Mouse (Mus musculus): Measurements from ENCODE around the gene Pde4d.

Gene Pde4d

DNA sequence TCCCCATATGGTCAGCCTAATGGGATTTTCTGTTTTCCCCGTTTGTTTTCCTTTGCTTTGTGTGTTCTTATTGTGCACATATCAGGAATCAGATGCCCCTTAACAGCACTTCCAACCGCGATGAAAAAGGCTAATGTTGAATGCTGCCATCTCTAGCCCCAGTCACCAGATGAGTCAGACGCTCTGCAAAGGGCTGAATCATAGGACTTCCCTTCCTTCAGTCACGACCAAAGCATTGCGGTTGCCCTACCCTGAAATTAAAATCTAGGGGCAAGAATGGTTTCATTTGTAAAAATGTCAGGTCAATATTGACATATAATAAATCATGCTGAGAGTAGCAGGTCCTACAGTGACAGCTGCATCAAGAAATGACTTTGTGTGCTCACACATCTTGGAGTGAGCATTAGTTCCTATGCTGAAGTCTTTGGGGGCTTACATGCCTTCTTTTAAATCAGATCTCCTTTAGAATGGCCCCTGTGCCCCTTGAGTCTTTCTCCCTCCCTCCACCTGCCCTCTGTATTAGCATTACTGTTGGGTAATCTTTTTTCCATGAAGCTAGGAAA lies 370.2 kb downstream of the Pde4d start:
- in situ Hi-C loops (cut with MboI, MseI) = no loop called here

DNA sequence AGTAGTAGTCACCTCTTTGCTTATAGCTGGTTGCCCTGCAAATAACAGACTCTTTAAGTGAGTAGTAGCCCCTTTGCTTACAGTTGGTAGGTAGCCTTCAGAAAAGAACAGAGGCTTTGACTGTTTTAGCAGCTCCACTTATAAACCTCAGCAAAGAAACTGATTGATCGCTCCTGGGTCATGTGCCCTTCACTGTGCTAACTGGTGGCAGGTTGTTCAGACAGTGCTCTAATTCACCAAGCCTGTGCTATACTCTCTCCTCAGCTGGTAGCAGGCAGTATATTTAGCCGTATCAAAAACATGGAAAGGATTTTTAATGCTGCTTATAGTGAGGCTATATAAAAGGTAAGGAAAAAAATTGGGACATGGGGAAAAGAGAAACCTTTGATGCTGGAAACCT lies 370.7 kb downstream of the Pde4d start:
- in situ Hi-C loops (cut with MboI, MseI) = no loop called here

DNA sequence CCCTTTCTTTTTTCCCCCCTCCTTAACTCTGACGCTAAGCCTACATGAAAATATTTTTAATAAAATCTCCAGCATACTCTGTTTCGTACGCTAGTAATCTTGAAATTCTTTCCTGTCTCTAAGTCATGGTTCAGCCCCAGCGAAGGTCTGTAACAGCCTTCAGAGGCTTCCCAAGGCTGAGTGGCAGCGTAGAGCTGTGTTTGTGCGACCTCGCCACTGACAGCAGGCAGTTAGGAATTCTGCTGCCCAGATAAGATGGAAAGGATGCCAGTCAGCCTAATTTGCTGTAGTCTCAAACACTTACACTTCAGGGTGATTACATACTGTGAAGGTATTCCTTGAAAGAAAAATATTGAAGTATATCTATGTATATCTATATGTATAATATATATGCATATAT lies 371.5 kb downstream of the Pde4d start:
- in situ Hi-C loops (cut with MboI, MseI) = no loop called here

DNA sequence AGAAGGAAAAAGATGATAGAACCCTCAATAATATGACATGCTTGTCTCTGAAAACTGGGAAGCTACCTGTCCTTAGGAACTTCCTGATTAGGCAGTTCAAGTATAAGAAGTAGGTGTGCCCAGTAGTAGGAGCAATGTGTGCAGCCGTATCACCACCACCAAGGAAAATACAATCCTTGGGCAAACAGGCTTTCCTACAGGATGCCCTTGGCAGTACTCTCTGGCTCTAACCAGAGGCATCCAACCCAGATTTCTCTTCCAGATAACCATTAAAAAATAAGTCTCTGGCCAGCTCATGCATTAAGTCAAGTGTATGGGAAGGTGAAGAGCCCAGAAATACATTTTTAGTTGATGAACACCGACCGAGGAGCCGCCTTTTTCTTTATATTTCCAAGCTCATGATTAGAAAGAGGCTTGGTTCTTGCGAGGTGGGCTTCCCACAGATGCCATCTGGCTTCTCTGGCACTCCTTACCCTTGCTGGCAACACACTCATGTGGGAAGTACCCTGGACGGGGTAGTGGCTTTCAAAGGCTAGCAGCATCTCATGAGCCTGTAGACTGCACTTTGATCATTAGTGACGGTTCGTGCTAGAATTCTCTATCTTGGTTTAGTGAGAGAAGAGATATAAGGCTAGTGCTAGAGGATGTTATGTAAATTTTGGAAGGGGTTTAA lies 375.0 kb downstream of the Pde4d start:
- in situ Hi-C loops (cut with MboI, MseI) = no loop called here

DNA sequence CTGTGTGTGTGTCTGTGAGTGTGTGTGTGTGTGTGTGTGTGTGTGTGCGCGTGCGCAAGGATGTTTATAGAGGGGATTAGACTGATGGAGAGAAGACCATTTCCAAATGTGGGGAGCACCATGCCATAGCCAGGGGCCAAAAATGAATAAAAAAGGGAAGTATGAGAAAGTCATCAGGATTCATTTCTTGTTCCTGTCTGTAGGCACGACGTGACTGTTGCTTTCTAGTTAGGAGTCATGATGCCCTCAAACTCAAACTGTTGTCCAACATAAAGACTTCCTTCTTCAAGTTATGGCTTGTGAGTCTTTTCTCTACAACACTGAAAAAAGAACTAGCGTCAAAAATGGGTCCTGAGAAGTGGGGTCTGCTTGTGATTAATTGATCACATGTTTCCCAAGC lies 375.8 kb downstream of the Pde4d start:
- in situ Hi-C loops (cut with MboI, MseI) = no loop called here

DNA sequence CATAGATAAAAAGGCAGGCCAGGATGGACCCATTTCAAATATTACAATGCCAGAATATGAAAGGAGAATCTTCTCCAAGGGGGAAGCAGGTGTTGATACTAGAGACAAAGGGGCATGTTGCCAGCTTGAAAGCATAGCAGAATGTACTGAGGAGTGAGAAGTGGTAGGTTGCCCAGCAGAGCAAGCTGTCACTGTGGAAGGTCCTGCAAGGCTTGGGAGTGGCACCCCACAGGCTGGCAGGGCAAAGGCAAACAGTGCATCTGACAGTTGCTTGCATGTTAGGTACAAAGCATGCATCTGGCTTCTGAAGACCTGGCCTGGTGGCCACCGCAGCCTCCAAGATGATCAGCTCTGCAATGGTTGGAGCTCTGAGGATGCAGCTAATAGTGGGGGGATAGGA lies 384.4 kb downstream of the Pde4d start:
- in situ Hi-C loops (cut with MboI, MseI) = no loop called here

DNA sequence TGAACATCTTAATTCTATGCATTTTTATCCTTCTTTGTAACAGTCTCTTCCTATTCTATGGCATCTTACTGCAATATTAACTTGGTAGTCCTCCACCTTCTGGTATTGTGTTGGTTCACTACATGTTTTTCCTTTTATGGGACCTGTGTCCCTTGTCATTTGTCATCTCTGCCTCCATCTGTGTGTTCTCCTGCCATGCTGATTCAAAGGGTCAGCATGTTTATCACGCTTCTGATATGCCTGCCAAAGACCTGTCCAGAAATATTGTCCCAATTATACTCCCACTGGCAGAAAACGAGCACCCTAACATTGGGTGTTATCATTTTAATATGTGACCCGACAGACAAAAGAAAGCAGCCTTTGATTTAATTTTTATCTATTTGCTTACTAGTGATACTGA lies 386.6 kb downstream of the Pde4d start:
- in situ Hi-C loops (cut with MboI, MseI) = no loop called here

DNA sequence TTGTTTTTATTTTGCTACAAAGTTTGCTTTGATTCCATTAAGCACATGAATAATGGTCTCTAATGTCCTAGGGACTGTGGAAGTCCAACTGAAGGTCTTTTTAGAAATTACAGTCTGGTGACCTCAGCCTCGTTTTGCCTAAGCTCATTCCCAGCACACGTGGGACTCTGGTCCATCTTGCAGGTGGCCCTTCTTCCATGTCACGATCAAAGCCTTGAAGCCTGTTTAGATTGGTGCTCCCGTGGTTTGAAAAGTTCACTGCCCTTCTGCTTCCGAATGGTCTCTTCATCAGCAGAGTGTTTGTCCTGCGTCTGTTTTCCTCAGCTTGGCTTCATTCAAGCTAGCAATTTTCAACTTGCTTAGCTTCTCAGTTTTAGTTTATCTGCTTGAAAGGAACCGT lies 389.4 kb downstream of the Pde4d start:
- in situ Hi-C loops (cut with MboI, MseI) = no loop called here

DNA sequence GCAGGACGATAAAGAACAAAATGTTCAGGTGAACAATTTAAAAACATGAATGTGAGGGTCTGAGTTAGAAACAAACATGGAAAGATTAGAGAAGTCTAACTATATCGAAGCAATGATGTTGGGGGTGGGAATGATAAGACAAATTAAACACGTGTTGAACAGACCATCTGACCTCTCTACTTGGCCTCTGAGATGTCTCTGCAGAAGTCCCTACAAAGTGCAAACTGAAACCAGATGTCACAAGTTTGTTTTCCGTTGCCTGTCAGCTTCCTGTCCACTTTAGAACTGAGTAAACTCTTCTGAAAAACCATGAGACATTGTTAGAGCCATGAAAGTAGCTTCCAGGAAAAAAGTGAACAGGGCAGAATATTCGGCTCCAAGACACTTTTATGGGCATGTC lies 404.3 kb downstream of the Pde4d start:
- in situ Hi-C loops (cut with MboI, MseI) = no loop called here

DNA sequence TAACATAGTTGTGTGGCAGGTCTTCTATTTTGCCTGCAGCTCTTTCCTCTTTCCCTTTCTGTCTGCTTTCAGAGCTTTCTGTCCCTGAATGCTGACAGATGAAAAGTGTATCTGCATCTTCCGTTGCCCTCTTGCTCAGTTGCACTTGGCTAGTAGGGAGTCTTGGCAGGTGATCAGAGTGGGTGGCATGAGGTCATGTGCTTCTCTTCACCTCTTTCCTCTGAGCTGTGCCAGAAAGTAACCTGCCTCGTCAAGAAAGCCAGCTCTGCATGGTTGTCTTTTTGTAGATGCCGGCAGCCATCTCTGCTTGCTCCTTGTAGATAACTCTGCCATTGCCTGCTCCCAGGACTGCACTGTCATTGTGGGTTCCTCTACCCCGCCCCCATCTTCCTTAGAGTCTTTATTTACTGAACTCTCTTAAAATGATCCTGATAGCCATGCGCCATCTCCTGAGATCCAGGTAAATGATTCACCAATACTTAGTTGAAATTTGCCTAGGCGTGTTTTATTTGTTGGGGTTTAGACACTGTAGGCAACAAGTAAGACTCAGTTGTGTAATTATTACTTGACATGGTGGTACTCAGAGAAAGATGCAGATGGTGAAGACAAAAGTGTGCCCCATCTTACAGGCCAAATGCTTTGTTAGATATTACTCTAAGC lies 407.2 kb downstream of the Pde4d start:
- in situ Hi-C loops (cut with MboI, MseI) = no loop called here

DNA sequence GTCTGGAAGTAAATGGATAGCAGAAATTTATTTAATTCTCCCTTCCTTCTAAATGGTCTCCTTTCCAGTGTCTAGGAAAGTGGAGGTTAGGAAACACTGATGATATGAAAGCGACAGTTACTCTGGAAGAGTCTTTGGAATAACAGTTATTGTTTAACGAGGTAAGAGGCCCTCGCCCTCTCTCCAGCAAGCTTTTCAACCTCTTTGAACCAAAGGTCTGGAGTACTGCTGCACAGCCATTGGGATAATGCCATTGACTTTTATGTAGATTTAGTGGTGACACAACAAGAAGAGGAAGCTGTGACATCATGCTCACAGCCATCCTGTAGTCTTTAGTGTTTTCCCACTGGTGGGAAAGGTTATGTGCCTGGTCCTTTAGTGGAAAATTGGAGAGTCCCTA lies 409.6 kb downstream of the Pde4d start:
- in situ Hi-C loops (cut with MboI, MseI) = no loop called here

DNA sequence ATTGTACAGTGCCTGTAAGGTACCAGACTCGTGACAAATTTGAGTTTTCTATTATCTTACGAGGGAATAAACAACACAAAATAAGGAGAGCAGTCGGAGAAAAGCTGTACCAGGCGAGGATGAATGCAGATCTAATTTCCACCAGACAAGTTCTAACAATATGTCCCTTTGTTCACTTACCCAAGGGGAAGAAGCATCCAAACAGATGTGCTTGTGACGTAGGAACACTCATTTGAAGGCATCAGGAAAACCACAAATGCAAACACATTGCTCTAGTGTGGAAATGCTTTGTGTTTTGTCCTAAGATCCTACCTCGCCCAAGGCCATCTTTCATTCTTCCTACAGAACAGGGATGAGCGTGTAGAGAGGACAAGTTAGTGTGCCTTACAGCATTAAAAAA lies 411.0 kb downstream of the Pde4d start:
- in situ Hi-C loops (cut with MboI, MseI) = no loop called here

DNA sequence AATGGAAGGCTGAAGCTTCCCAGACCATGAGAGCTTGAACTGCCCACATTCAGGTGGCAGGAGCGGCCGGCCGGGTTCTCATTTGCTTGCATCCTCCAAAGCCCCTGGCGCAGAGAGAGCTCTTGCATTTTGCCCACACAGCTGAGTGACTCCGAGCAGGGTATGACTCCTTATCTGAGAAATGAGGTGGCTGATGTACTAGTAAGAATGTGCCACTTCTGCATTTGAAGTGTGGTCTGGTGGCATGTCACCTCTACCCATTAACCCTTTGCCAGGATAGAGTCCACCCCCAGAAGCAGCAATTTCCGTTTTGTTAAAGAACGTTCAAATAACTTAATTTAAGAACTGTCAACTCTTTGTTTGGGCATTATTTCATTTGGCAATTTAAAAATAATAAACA lies 412.0 kb downstream of the Pde4d start:
- in situ Hi-C loops (cut with MboI, MseI) = no loop called here

DNA sequence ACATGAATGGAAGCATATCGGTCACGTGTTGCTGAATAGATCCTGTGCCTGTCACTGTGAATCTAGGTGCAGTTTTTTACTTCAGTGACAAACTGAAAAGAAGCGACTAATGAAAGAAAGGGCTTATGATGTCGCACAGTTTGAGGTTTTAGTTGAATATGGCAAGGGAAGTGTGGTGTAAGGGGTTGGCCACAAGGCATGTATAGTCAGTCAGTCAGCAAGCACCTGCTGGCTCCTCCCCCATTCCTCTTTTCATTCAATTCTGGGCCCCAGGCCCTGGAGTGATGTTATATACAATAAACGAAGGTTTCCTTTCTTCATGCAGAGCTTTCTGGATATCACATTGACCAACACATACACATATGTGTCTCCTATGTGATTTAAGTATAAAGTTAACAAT lies 412.4 kb downstream of the Pde4d start:
- in situ Hi-C loops (cut with MboI, MseI) = no loop called here

DNA sequence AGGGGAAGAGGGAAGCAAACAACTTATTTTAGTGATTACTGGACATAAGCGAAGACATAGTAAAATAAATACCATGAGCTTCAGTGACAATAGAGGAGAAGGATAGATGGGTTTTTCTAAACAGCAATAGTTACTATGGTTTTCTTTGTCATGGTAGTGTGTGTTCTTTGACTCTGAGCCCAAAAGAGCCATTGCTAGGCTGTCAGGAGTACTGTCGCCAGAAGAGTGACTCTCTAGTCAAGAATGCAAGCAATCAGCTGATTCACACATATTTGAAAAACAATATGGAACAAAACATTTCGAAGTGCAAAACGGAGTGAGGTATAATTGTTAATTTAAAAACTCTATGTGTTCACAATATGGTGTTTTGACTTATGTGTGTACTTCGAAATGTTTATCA lies 450.4 kb downstream of the Pde4d start:
- in situ Hi-C loops (cut with MboI, MseI) = no loop called here

DNA sequence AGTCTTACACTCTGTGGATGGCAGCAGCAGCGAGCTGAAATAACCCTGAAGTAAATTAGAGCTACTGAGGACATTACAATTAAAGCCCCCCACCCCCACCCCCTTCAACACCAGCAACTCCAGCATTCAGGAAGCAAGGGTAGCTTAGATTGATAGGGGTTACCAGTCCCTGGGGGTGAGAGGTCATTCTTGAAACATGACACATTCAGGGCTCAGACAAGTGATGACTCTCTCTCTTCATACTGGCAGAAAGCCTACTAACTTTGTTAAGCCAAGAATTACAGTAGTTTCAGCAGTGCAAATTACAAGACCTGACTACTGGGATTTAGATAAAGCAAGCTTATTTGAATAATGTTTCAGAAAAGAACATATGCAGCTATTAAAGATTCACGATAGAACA lies 455.4 kb downstream of the Pde4d start:
- in situ Hi-C loops (cut with MboI, MseI) = no loop called here

DNA sequence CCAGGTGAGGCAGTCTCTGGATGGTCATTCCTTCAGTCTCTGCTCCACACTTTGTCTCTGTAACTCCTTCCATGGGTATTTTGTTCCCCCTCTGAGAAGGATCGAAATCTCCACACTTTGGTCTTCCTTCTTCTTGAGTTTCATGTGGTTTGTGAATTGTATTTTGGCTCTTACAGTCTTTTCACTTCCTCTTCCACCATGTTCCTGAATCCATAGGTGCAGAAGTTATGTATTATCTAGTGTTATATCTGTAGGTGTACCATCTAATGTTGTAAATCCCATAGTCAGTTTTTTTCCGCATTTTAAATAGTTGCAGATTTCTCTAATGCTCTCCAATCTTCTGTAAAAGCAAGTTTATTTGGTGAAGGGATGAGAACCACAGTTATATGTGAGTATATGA lies 459.4 kb downstream of the Pde4d start:
- in situ Hi-C loops (cut with MboI, MseI) = no loop called here

DNA sequence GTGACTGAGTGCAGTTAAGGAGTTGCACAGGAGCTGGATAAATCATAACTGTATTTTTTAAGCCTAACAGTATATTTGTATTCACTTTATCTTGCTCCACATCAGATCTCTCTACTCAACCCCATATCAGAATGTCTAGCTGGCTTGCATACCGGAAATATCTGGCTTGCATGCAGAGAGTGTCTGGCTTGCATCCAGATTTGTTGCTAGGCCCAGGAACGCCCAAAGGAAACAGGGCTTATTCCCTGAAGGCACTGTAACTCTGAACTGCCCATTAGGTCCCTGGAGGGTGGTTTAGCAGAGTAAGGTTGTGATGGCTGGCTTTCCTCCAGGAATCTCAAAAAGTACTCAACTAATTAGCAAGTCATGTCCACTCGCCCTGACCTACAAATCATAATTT lies 464.9 kb downstream of the Pde4d start:
- in situ Hi-C loops (cut with MboI, MseI) = no loop called here

DNA sequence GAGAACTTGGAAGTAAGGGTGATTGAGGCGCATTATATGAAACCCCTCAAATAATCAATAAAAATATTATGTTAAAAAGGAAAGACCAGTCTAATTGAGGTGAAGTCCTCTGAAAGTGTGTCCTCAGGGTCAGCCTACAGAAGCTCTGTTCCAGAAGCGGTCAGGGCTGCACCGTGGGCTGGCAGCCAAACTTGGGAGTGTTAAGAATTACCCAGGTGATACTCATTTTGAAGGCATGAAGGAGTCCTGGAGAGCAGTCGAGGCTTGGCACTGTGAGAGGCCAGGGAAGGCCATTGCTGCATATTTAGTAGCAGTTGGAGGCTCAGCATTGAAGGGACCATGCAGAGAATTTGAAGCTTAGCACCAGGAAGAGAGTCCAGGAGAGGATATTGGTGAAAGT lies 471.4 kb downstream of the Pde4d start:
- in situ Hi-C loops (cut with MboI, MseI) = no loop called here

DNA sequence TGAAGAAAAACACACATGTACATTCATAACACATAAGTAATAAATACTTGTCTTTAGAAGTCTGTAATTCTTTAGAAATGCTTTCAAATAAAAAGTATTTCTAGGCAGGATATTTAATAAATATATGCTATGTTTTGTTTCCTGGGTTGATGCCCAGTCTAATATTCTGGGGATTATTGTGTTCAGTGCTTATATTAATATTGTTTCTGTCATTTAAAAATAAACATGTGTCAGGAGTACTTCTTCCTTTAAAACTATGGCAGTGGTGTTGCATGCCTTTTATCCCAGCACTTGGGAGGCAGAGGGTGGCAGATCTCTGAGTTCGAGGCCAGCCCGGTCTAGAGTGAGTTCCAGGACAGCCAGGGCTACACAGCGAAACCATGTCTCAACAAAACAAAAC lies 485.1 kb downstream of the Pde4d start:
- in situ Hi-C loops (cut with MboI, MseI) = no loop called here

DNA sequence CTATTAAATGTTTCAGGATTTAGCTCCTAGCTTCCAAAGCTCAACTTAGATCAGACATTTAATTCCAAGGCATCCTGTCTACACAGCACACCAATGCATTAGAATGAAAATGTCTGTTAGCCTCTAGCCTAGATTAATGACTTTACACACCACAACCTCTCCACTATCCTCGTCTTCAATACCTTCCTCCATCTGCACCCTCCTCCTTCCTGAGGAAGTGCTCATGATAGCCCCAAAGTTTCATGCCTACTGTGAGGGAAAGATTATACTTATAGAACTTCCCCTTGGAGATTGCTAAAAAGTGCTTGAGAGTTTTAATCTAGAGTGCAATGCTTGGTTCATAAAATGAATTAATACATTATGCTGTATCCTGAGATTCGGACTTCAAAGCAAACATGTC lies 487.5 kb downstream of the Pde4d start:
- in situ Hi-C loops (cut with MboI, MseI) = no loop called here

DNA sequence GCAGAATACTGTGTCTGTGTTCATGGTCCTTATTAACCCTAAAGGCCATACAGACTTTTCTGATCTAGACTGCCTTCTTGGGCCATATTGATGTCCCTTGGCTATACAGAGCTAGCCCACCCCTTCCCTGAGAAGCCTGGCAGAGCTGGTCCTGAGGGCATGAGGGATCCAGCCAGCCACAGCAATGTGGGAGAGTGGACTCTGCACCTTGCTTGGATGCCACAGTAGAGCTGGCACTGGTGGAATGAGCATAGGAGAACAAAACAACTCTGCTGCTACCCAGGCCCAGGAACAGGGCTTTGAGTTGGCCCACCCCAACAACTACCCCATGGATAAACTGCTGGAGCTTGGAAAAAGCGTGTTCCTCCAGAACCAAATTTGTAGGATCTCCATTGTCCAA lies 503.2 kb downstream of the Pde4d start:
- in situ Hi-C loops (cut with MboI, MseI) = no loop called here

DNA sequence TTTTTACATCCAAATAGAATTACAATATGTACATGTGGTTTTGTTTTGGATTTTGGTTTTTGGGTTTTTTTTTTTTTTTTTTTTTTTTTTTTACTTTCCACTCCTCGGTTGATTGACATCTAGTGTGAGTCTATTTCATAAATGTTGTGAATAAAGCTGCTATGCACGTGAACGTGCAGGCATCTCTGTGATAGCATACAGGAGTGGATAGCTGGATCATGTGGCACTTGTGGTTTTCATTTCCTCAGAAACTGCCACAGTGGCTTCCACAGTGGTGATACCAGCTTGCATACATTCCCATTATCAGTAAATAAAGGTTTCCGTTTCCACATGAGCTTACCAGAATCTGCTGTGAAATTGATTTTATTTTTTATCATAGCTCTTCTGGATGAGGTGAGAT lies 506.3 kb downstream of the Pde4d start:
- in situ Hi-C loops (cut with MboI, MseI) = no loop called here

DNA sequence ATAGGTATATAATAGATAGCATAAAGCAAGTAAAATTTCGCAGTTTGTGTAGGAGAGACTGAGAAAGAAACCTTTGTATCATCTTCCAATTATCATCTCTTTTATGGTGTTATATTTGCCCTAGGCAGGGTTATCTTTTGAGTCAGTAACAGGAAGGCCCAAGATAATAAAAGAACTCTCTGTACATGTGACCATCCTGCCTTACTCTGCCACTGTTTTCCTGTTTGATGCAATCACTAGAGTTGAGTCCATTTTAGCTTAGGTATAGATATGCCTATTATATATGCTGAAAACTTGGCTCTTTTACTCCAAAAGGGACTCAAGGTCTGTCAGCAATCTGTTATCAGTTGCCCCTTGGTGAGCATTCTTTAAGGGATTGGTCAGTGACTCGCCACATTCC lies 514.3 kb downstream of the Pde4d start:
- in situ Hi-C loops (cut with MboI, MseI) = no loop called here
